Mouse (Mus musculus): ENCODE data around the gene Sobp. TPM values are rescaled to one million over a fixed set of nuclear protein-coding genes. Genes with fewer than 3 reads are reported as not detected.
A peak's percentile ranks its signal among the peaks of the same experiment; 100 is the strongest.

The Sobp gene
- polyA plus RNA-seq, 1 experiment from 2014 or later: 6.8 TPM

- H3K27ac ChIP-seq: peak overlapping the region; percentile 63; the same call in 1 of the 2 replicates
- no peak overlapping the region for H3K9ac ChIP-seq
- no peaks in the 10 kb centered on the region for H3K27me3 ChIP-seq
- no peaks in the 10 kb centered on the region for H3K9me3 ChIP-seq
- 18% methylated on average over 12 of the region's 12 CpGs for WGBS
- no peak overlapping the region for H3K4me3 ChIP-seq
- peak; percentile 64; the same call in 1 of the 2 replicates for ATAC-seq (ENCODE audit: insufficient number of reproducible peaks, insufficient read depth, low FRiP score, low TSS enrichment)
- H3K36me3 ChIP-seq: peaks cover 9% of the 10 kb centered on the region
- H3K4me2 ChIP-seq (replicated peaks): peak overlapping the region; percentile 28
- peaks cover 31% of the 10 kb centered on the region for H3K4me1 ChIP-seq
These were observed 19.2 kb downstream of the Sobp start for GRCm38 (mm10) chr10:43155046-43155560.

DNA sequence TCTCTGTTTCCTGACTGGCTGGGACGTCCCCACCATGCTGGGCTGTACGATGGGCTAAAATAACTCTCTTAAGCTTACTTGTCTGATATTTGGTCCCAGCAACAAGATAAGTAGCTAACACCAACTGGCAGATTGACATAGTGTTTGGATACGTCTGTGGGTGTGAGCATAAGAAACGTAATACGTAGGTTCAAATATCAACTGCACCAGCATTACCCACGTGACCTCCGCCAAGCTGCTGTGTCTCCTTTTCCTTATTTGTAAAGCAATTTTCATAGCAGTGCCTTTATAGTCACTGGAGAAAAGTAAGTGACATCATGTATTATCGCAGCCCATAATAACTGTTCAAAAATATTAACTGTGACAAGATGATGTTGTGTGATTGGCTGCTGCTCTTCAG, 21.7 kb downstream of the Sobp start:
- Histone ChIP-seq H3K27ac (no peak overlapping the region), H3K4me1 (peaks cover 31% of the 10 kb centered on the region), H3K9ac (no peak overlapping the region), H3K4me2 (replicated peaks) (no peak overlapping the region), H3K27me3 (no peaks in the 10 kb centered on the region), H3K4me3 (no peak overlapping the region), H3K36me3 (peaks cover 7% of the 10 kb centered on the region), H3K9me3 (no peaks in the 10 kb centered on the region)
- 59% methylated on average over 8 of the region's 8 CpGs for WGBS
- no peak for ATAC-seq (ENCODE audit: insufficient number of reproducible peaks, insufficient read depth, low FRiP score, low TSS enrichment)

DNA sequence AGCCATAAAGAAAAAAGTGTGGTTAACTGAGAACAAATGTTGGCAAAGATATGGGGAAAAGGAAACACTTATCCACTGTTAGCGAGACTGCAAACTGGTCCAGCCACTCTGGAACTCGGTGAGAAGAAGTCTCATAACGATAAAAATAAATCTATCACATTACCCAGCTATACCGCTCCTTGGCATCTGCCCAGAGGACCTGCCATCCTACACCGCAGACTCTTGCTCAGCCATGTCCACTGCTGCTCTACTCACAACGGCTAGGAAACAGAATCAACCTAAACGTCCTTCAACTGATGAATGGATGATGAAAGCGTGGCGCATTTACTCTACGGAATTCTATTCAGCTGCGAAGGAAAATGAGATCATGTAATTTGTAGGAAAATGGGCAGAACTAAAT, 25.9 kb downstream of the Sobp start:
- Histone ChIP-seq H3K4me2 (replicated peaks) (no peak overlapping the region), H3K9ac (no peak overlapping the region), H3K27ac (no peak overlapping the region), H3K36me3 (no peaks in the 10 kb centered on the region), H3K9me3 (no peaks in the 10 kb centered on the region), H3K27me3 (no peaks in the 10 kb centered on the region), H3K4me3 (no peak overlapping the region), H3K4me1 (peaks cover 8% of the 10 kb centered on the region; the same call in 1 of the 2 replicates)
- no peak for ATAC-seq (ENCODE audit: insufficient number of reproducible peaks, insufficient read depth, low FRiP score, low TSS enrichment)
- 68% methylated on average over 11 of the region's 11 CpGs for WGBS

- WGBS: 90% methylated on average over 9 of the region's 9 CpGs
- H3K4me1 ChIP-seq: no peaks in the 10 kb centered on the region
- ATAC-seq (ENCODE audit: insufficient number of reproducible peaks, insufficient read depth, low FRiP score, low TSS enrichment): no peak
- H3K27ac ChIP-seq: no peak overlapping the region
- no peaks in the 10 kb centered on the region; the same call in 1 of the 2 replicates for H3K36me3 ChIP-seq
- no peak overlapping the region for H3K4me3 ChIP-seq
- no peaks in the 10 kb centered on the region for H3K9me3 ChIP-seq
- H3K4me2 ChIP-seq (replicated peaks): no peak overlapping the region
- H3K9ac ChIP-seq: no peak overlapping the region
- H3K27me3 ChIP-seq: no peaks in the 10 kb centered on the region
These were observed 31.2 kb downstream of the Sobp start for GRCm38 (mm10) chr10:43143173-43143572.

DNA sequence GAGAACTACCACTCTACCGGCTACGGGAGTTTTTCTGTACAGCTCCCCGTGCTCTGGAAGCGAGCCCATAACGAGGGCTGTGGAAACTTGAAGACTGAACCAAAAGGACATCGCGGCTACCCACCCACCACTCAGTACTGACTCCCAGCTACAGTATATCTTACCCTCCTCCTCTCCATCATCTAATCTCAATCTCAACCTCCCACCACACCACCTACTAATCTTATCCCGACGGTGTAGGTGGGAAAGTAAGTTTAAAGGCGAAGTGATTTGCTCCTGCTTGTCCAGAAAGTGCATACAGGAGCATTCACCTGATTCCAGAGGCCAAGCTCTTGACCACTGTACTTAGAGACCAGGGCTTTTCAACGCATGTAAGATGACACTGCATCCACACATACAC, 40.3 kb downstream of the Sobp start:
- Histone ChIP-seq H3K4me2 (replicated peaks) (no peak overlapping the region), H3K36me3 (0 out of 2 replicates have a peak, but pooled peaks cover 6% of the 10 kb centered on the region), H3K27me3 (no peaks in the 10 kb centered on the region), H3K9me3 (no peaks in the 10 kb centered on the region), H3K27ac (no peak overlapping the region), H3K4me1 (no peaks in the 10 kb centered on the region), H3K9ac (no peak overlapping the region), H3K4me3 (no peak overlapping the region)
- WGBS: 85% methylated on average over 11 of the region's 11 CpGs
- no peak for ATAC-seq (ENCODE audit: insufficient number of reproducible peaks, insufficient read depth, low FRiP score, low TSS enrichment)

DNA sequence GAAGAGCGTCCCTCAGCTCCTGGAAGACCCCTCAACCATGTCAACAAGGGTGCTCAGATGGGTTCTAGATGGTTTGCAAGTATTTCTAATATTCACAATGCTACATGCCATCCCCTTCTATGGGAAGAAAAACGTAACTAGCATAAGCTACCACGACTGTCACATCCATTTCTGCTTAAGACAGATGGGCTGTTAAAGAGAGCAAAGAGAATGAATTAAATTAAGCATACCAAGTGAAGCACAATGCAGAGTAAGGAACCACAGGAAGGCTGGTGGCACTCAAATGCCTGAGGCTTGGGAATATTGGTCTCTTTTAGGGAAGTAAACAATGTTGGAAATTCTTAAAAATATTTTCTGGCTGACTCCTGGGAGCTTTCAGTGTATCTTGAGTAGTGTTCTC, 45.6 kb downstream of the Sobp start:
- peaks cover 24% of the 10 kb centered on the region for H3K4me1 ChIP-seq
- 75% methylated on average over 3 of the region's 3 CpGs for WGBS

GRCm38 (mm10) chr10:43124561-43124960, 49.8 kb downstream of the Sobp start:
- no peak for ATAC-seq (ENCODE audit: insufficient number of reproducible peaks, insufficient read depth, low FRiP score, low TSS enrichment)
- Histone ChIP-seq H3K27ac (no peak overlapping the region), H3K9ac (no peak overlapping the region), H3K4me3 (no peak overlapping the region), H3K36me3 (no peaks in the 10 kb centered on the region), H3K4me1 (peaks cover 38% of the 10 kb centered on the region), H3K27me3 (no peaks in the 10 kb centered on the region), H3K4me2 (replicated peaks) (no peak overlapping the region), H3K9me3 (no peaks in the 10 kb centered on the region)
- 51% methylated on average over 7 of the region's 7 CpGs for WGBS

More for the DNA sequence above, 45.6 kb downstream of the Sobp start:
- Histone ChIP-seq H3K4me2 (replicated peaks) (no peak overlapping the region), H3K9me3 (no peaks in the 10 kb centered on the region), H3K36me3 (no peaks in the 10 kb centered on the region), H3K9ac (no peak overlapping the region), H3K27ac (no peak overlapping the region), H3K4me3 (no peak overlapping the region), H3K27me3 (no peaks in the 10 kb centered on the region)
- no peak for ATAC-seq (ENCODE audit: insufficient number of reproducible peaks, insufficient read depth, low FRiP score, low TSS enrichment)

GRCm38 (mm10) chr10:43124156-43124555, 50.2 kb downstream of the Sobp start:
- H3K36me3 ChIP-seq: no peaks in the 10 kb centered on the region
- peaks cover 38% of the 10 kb centered on the region for H3K4me1 ChIP-seq
- H3K27me3 ChIP-seq: no peaks in the 10 kb centered on the region
- ATAC-seq (ENCODE audit: insufficient number of reproducible peaks, insufficient read depth, low FRiP score, low TSS enrichment): no peak
- H3K4me2 ChIP-seq (replicated peaks): no peak overlapping the region
- H3K9me3 ChIP-seq: no peaks in the 10 kb centered on the region
- H3K4me3 ChIP-seq: no peak overlapping the region
- H3K9ac ChIP-seq: no peak overlapping the region
- no peak overlapping the region for H3K27ac ChIP-seq
- WGBS: 60% methylated on average over 4 of the region's 4 CpGs

DNA sequence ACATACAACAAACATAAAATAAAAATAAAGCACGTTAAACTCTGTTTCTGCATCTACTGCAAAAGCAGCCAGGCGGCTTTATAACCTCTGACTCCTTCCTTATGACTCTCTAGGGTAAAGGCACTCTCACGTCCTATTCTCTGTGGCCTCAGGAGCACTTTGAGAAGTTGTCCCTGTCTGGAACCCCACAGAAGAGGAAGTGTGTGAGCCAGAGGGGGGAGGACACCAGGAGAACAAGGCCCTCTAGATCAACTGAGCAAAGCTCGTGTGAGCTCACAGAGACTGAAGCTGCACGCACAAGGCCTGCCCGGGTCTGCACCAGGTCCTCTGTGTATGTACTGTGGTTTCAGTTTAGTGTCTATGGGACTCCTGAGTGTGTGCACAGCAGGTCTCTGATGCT, 50.9 kb downstream of the Sobp start:
- Histone ChIP-seq H3K4me2 (replicated peaks) (no peak overlapping the region), H3K27ac (no peak overlapping the region), H3K9me3 (no peaks in the 10 kb centered on the region), H3K36me3 (no peaks in the 10 kb centered on the region), H3K4me3 (no peak overlapping the region), H3K27me3 (no peaks in the 10 kb centered on the region), H3K4me1 (peaks cover 34% of the 10 kb centered on the region), H3K9ac (no peak overlapping the region)
- WGBS: 85% methylated on average over 6 of the region's 6 CpGs
- no peak for ATAC-seq (ENCODE audit: insufficient number of reproducible peaks, insufficient read depth, low FRiP score, low TSS enrichment)

DNA sequence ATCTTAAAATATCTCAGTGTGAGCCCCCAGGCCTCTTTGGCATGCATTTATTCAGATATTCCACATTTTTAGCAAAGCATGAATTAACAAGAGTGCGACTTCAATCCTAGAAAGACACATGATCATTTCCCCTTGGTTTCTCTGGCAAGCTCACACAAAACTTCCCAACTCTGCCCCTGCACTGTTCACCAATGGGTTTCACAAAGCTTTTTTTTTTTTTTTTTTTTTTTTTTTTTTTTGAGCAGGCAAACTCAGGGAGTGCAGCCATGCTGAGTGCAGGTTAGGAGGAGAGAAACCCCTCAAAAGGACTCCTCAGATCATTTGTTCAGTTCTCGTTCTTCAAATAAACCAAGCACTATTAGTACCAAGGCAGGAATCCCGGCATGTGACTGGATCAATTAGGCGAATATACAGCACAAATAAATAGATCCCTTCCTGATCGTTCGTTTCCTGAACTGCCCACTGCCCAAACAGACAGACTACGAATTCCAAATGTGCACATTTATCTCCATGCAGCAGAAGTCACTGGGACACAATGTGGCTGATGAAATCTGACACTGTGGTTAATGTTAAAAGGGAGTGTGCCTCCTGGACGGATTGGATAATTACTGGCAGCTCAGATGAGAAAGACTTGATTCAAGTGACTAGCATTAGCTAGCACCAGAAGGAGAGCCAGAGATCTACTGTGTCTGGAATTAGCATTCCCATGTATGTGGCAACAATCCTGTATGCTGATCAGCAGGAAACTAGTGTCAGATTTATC, 53.5 kb downstream of the Sobp start:
- H3K4me1 ChIP-seq: peaks cover 30% of the 10 kb centered on the region
- WGBS: 18% methylated on average over 8 of the region's 8 CpGs
- no peak overlapping the region for H3K9ac ChIP-seq
- H3K4me3 ChIP-seq: no peak overlapping the region
- no peak for ATAC-seq (ENCODE audit: insufficient number of reproducible peaks, insufficient read depth, low FRiP score, low TSS enrichment)
- H3K27ac ChIP-seq: no peak overlapping the region
- no peaks in the 10 kb centered on the region for H3K9me3 ChIP-seq
- H3K4me2 ChIP-seq (replicated peaks): no peak overlapping the region
- H3K36me3 ChIP-seq: no peaks in the 10 kb centered on the region
- H3K27me3 ChIP-seq: no peaks in the 10 kb centered on the region

GRCm38 (mm10) chr10:43116083-43116927, 58.0 kb downstream of the Sobp start:
- no peak overlapping the region for H3K27ac ChIP-seq
- H3K4me1 ChIP-seq: peaks cover 12% of the 10 kb centered on the region
- H3K9ac ChIP-seq: no peak overlapping the region
- H3K36me3 ChIP-seq: no peaks in the 10 kb centered on the region
- H3K4me2 ChIP-seq (replicated peaks): no peak overlapping the region
- WGBS: 68% methylated on average over 3 of the region's 3 CpGs
- H3K27me3 ChIP-seq: no peaks in the 10 kb centered on the region
- ATAC-seq (ENCODE audit: insufficient number of reproducible peaks, insufficient read depth, low FRiP score, low TSS enrichment): no peak
- no peaks in the 10 kb centered on the region for H3K9me3 ChIP-seq
- H3K4me3 ChIP-seq: no peak overlapping the region

- Histone ChIP-seq H3K27ac (no peak overlapping the region), H3K4me2 (replicated peaks) (no peak overlapping the region), H3K9me3 (no peaks in the 10 kb centered on the region), H3K9ac (no peak overlapping the region), H3K27me3 (no peaks in the 10 kb centered on the region), H3K4me3 (no peak overlapping the region), H3K36me3 (no peaks in the 10 kb centered on the region), H3K4me1 (peaks cover 7% of the 10 kb centered on the region; the same call in 1 of the 2 replicates)
- 81% methylated on average over 7 of the region's 7 CpGs for WGBS
- ATAC-seq (ENCODE audit: insufficient number of reproducible peaks, insufficient read depth, low FRiP score, low TSS enrichment): no peak
These were observed 62.0 kb downstream of the Sobp start for GRCm38 (mm10) chr10:43112296-43112695.

Data from embryonic facial prominence, embryonic 12.5 days (tissue).